ENCODE assay signal across 12 mouse cellular contexts in genomic region chr11:11732972-11733770, GRCm38 (mm10). TPM values are rescaled to one million over a fixed set of nuclear protein-coding genes. Genes with fewer than 3 reads are reported as not detected.
DNase-seq lines count a peak whose midpoint lies in the region; ATAC-seq lines count a peak whose summit lies in the region.
"Had no signal": no experiment of that assay in that cellular context is flagged by ENCODE, and none has a peak within 500 bp of the region (broad histone marks: within the 10 kb centered on the region; RNA-seq: fewer than 3 reads in every experiment).

No protein-coding gene starts in this region.

- no peak overlapping the region for H3K4me3 ChIP-seq in heart, embryonic 10.5 days
- H3K4me3 ChIP-seq in midbrain, embryonic 11.5 days (ENCODE audit: low read depth, low read length): no peak overlapping the region
- no peak overlapping the region for H3K4me3 ChIP-seq in midbrain, embryonic 14.5 days (replicated peaks; ENCODE audit: low read depth, low read length)
- H3K4me3 ChIP-seq in liver, embryonic 16.5 days (ENCODE audit: low read depth, low read length): peak overlapping the region; percentile 1; the same call in 1 of the 2 replicates
- H3K4me3 ChIP-seq in stomach, embryonic 16.5 days (replicated peaks; ENCODE audit: low read length): no peak overlapping the region
- no peak overlapping the region for H3K4me3 ChIP-seq in hindbrain, embryonic 13.5 days
- H3K4me3 ChIP-seq: neural tube, embryonic 15.5 days had no signal

- peak; percentile 89 for DNase-seq in heart, embryonic 10.5 days (ENCODE audit: low spot score)
- no peak for DNase-seq in heart, postnatal 36 days
- DNase-seq in midbrain, embryonic 11.5 days (ENCODE audit: low spot score, missing footprints): no peak
- no peak for DNase-seq in midbrain, embryonic 14.5 days
- no peak for DNase-seq in adrenal gland, postnatal 36 days
- DNase-seq: kidney, postnatal 14 days; right cerebral cortex, postnatal 25 days; thymus, adult 2 months had no signal

- no peaks in the 10 kb centered on the region for H3K36me3 ChIP-seq in heart, embryonic 10.5 days
- no peaks in the 10 kb centered on the region for H3K36me3 ChIP-seq in midbrain, embryonic 11.5 days (ENCODE audit: control insufficient read depth, insufficient read depth, low read length)
- H3K36me3 ChIP-seq in midbrain, embryonic 14.5 days (ENCODE audit: control insufficient read depth, insufficient read depth, low read length): no peaks in the 10 kb centered on the region
- no peaks in the 10 kb centered on the region for H3K36me3 ChIP-seq in liver, embryonic 16.5 days (ENCODE audit: control insufficient read depth, insufficient read depth)
- no peaks in the 10 kb centered on the region for H3K36me3 ChIP-seq in stomach, embryonic 16.5 days (ENCODE audit: control insufficient read depth, insufficient read depth, low read length)
- no peaks in the 10 kb centered on the region for H3K36me3 ChIP-seq in hindbrain, embryonic 13.5 days
- H3K36me3 ChIP-seq: neural tube, embryonic 15.5 days had no signal

- WGBS in heart, embryonic 10.5 days: 56% methylated on average over 8 of the region's 8 CpGs
- WGBS in midbrain, embryonic 11.5 days: 76% methylated on average over 8 of the region's 8 CpGs
- WGBS in midbrain, embryonic 14.5 days: 80% methylated on average over 8 of the region's 8 CpGs
- WGBS in liver, embryonic 16.5 days (ENCODE audit: insufficient replicate concordance): 32% methylated on average over 8 of the region's 8 CpGs
- WGBS in stomach, embryonic 16.5 days: 72% methylated on average over 8 of the region's 8 CpGs
- 81% methylated on average over 8 of the region's 8 CpGs for whole genome bisulfite sequencing in hindbrain, embryonic 13.5 days

- no peak overlapping the region for H3K4me2 ChIP-seq in midbrain, embryonic 11.5 days
- no peak overlapping the region for H3K4me2 ChIP-seq in midbrain, embryonic 14.5 days (ENCODE audit: low read length)
- H3K4me2 ChIP-seq in liver, embryonic 16.5 days (ENCODE audit: low read depth, low read length): peak overlapping the region; percentile 50
- H3K4me2 ChIP-seq in stomach, embryonic 16.5 days (ENCODE audit: low read depth, low read length): no peak overlapping the region
- no peak overlapping the region for H3K4me2 ChIP-seq in hindbrain, embryonic 13.5 days
- H3K4me2 ChIP-seq: neural tube, embryonic 15.5 days had no signal

- no peak overlapping the region for H3K9ac ChIP-seq in midbrain, embryonic 11.5 days (ENCODE audit: low read length)
- H3K9ac ChIP-seq in midbrain, embryonic 14.5 days (replicated peaks; ENCODE audit: low read length): no peak overlapping the region
- peak overlapping the region; percentile 48 for H3K9ac ChIP-seq in liver, embryonic 16.5 days (ENCODE audit: low read depth, low read length)
- H3K9ac ChIP-seq in stomach, embryonic 16.5 days (ENCODE audit: low read length): no peak overlapping the region
- H3K9ac ChIP-seq in hindbrain, embryonic 13.5 days: no peak overlapping the region
- H3K9ac ChIP-seq: neural tube, embryonic 15.5 days had no signal

- intact Hi-C loops in heart, postnatal 36 days (cut with DNase I): no loop called here

- ATAC-seq in midbrain, embryonic 11.5 days (ENCODE audit: low FRiP score): 0 out of 2 replicates have a peak, but pooled peaks have one; percentile 22
- no peak for ATAC-seq in midbrain, embryonic 14.5 days (ENCODE audit: low FRiP score, low TSS enrichment)
- ATAC-seq in liver, embryonic 16.5 days (ENCODE audit: low read depth): peak; percentile 80
- ATAC-seq in stomach, embryonic 16.5 days (ENCODE audit: insufficient read depth, low FRiP score): peak; percentile 66; the same call in 1 of the 2 replicates
- ATAC-seq in hindbrain, embryonic 13.5 days (ENCODE audit: low FRiP score): no peak

- H3K4me1 ChIP-seq in heart, embryonic 10.5 days: 0 out of 2 replicates have a peak, but pooled peaks cover 1% of the 10 kb centered on the region
- H3K4me1 ChIP-seq in midbrain, embryonic 11.5 days (ENCODE audit: control insufficient read depth, insufficient read depth, low read length): no peaks in the 10 kb centered on the region
- H3K4me1 ChIP-seq in midbrain, embryonic 14.5 days (ENCODE audit: control insufficient read depth, insufficient read depth, low read length): no peaks in the 10 kb centered on the region
- H3K4me1 ChIP-seq in liver, embryonic 16.5 days (ENCODE audit: control insufficient read depth, low read depth, low read length): peaks cover 76% of the 10 kb centered on the region
- no peaks in the 10 kb centered on the region; the same call in 1 of the 2 replicates for H3K4me1 ChIP-seq in stomach, embryonic 16.5 days (ENCODE audit: control insufficient read depth, insufficient read depth, low read length)
- no peaks in the 10 kb centered on the region for H3K4me1 ChIP-seq in hindbrain, embryonic 13.5 days (replicated peaks)
- H3K4me1 ChIP-seq: neural tube, embryonic 15.5 days had no signal

- peak overlapping the region; percentile 49; the same call in 1 of the 2 replicates for H3K27ac ChIP-seq in heart, embryonic 10.5 days
- no peak overlapping the region for H3K27ac ChIP-seq in midbrain, embryonic 11.5 days (ENCODE audit: low read depth, low read length)
- no peak overlapping the region for H3K27ac ChIP-seq in midbrain, embryonic 14.5 days (replicated peaks; ENCODE audit: low read depth, low read length)
- H3K27ac ChIP-seq in liver, embryonic 16.5 days (ENCODE audit: low read length): peak overlapping the region; percentile 94
- no peak overlapping the region for H3K27ac ChIP-seq in stomach, embryonic 16.5 days (ENCODE audit: low read length)
- no peak overlapping the region for H3K27ac ChIP-seq in hindbrain, embryonic 13.5 days
- H3K27ac ChIP-seq: neural tube, embryonic 15.5 days had no signal

- H3K27me3 ChIP-seq in heart, embryonic 10.5 days (ENCODE audit: insufficient read depth, poor library complexity, severe bottlenecking): no peaks in the 10 kb centered on the region
- no peaks in the 10 kb centered on the region for H3K27me3 ChIP-seq in midbrain, embryonic 11.5 days (ENCODE audit: control insufficient read depth, insufficient read depth, low read length)
- H3K27me3 ChIP-seq in midbrain, embryonic 14.5 days (ENCODE audit: control insufficient read depth, insufficient read depth, low read length): no peaks in the 10 kb centered on the region
- H3K27me3 ChIP-seq in liver, embryonic 16.5 days (ENCODE audit: control insufficient read depth, insufficient read depth, low read depth, low read length): no peaks in the 10 kb centered on the region
- no peaks in the 10 kb centered on the region for H3K27me3 ChIP-seq in stomach, embryonic 16.5 days (ENCODE audit: control insufficient read depth, insufficient read depth, low read length)
- H3K27me3 ChIP-seq in hindbrain, embryonic 13.5 days: no peaks in the 10 kb centered on the region
- H3K27me3 ChIP-seq: neural tube, embryonic 15.5 days had no signal

- no peaks in the 10 kb centered on the region for H3K9me3 ChIP-seq in heart, embryonic 10.5 days
- H3K9me3 ChIP-seq in midbrain, embryonic 11.5 days (ENCODE audit: control insufficient read depth, low read length): no peaks in the 10 kb centered on the region
- H3K9me3 ChIP-seq in midbrain, embryonic 14.5 days (ENCODE audit: control insufficient read depth, low read length): no peaks in the 10 kb centered on the region
- no peaks in the 10 kb centered on the region for H3K9me3 ChIP-seq in liver, embryonic 16.5 days (replicated peaks; ENCODE audit: control insufficient read depth, low read length)
- no peaks in the 10 kb centered on the region for H3K9me3 ChIP-seq in stomach, embryonic 16.5 days (replicated peaks; ENCODE audit: control insufficient read depth, low read length)
- no peaks in the 10 kb centered on the region for H3K9me3 ChIP-seq in hindbrain, embryonic 13.5 days
- H3K9me3 ChIP-seq: neural tube, embryonic 15.5 days had no signal

RNA-seq across cellular contexts. Expression of gene Ikzf1, which starts 48.4 kb away (rescaled TPM):
- 7.2 and 7.4 TPM in 2 replicates for polyA plus RNA-seq in heart, embryonic 10.5 days (2016; fragmentation: Nextera tagmentation; extraction: Ambion mirVana)
- total RNA-seq in heart, postnatal 36 days (2021): 1 to 10 TPM; 1.5 to 2.1 TPM
- polyA plus RNA-seq in midbrain, embryonic 11.5 days (2014; fragmentation: Nextera tagmentation; extraction: Ambion mirVana): 2.3 and 2.7 TPM in 2 replicates
- 2.0 and 2.6 TPM in 2 replicates for polyA plus RNA-seq in midbrain, embryonic 14.5 days (2014; fragmentation: Nextera tagmentation; extraction: Ambion mirVana)
- 32.8 and 35.1 TPM in 2 replicates for polyA plus RNA-seq in liver, embryonic 16.5 days (2015; fragmentation: Nextera tagmentation; extraction: Ambion mirVana)
- 3.5 and 3.8 TPM in 2 replicates for polyA plus RNA-seq in stomach, embryonic 16.5 days (2015; fragmentation: Nextera tagmentation; extraction: Ambion mirVana)
- 1 to 10 TPM; 1.8 to 2.5 TPM for total RNA-seq in adrenal gland, postnatal 36 days (2021)
- polyA plus RNA-seq in hindbrain, embryonic 13.5 days (2015; fragmentation: Nextera tagmentation; extraction: Ambion mirVana): 0.74 and 1.1 TPM in 2 replicates

Comparison
In these comparisons a context has a peak if more than half of its experiments do, and no peak if none do; other contexts are left out.
1. ATAC-seq: peak in midbrain, embryonic 11.5 days (single experiment), liver, embryonic 16.5 days (single experiment) and stomach, embryonic 16.5 days (single experiment); none in midbrain, embryonic 14.5 days (single experiment) and hindbrain, embryonic 13.5 days (single experiment).
2. H3K27ac ChIP-seq: peak in heart, embryonic 10.5 days (single experiment) and liver, embryonic 16.5 days (single experiment); none in midbrain, embryonic 11.5 days (single experiment), midbrain, embryonic 14.5 days (single experiment), stomach, embryonic 16.5 days (single experiment) and hindbrain, embryonic 13.5 days (single experiment).